7 mouse cellular contexts compared by ENCODE assay signal in genomic region chr7:45923762-45924428, GRCm38 (mm10). TPM values are rescaled to one million over a fixed set of nuclear protein-coding genes. Genes with fewer than 3 reads are reported as not detected.
DNase-seq lines count a peak whose midpoint lies in the region; ATAC-seq and TF ChIP-seq lines count a peak whose summit lies in the region.

TSS of gene Ccdc114 (plus strand) at chr7:45924072.

- no peak for TF ChIP-seq CTCF in small intestine, adult 2 months (IDR thresholded peaks at IDR 0.05; ENCODE audit: extremely low read depth, insufficient read length, insufficient replicate concordance, low read depth, low read length)

- H3K36me3 ChIP-seq in forebrain, embryonic 15.5 days: no peaks in the 10 kb centered on the region
- no peaks in the 10 kb centered on the region for H3K36me3 ChIP-seq in small intestine, adult 2 months (ENCODE audit: control insufficient read depth, insufficient read depth, low read length)

- H3K9ac ChIP-seq in forebrain, embryonic 15.5 days (replicated peaks): peak within 1 kb of the TSS; percentile 61

- peak within 1 kb of the TSS; percentile 66 for H3K4me2 ChIP-seq in forebrain, embryonic 15.5 days (replicated peaks)

- H3K4me1 ChIP-seq in brown adipose tissue, adult 24 weeks (ENCODE audit: control insufficient read depth, insufficient read depth, insufficient read length, low read length): 0 out of 2 replicates have a peak, but pooled peaks cover 3% of the 10 kb centered on the region
- peaks cover 21% of the 10 kb centered on the region for H3K4me1 ChIP-seq in forebrain, embryonic 15.5 days
- peaks cover 23% of the 10 kb centered on the region for H3K4me1 ChIP-seq in small intestine, adult 2 months (ENCODE audit: control insufficient read depth, insufficient read depth, insufficient read length, low read length)

- H3K27ac ChIP-seq in brown adipose tissue, adult 24 weeks (replicated peaks; ENCODE audit: low read depth, low read length): peak within 1 kb of the TSS; percentile 94
- H3K27ac ChIP-seq in forebrain, embryonic 15.5 days (replicated peaks): peak within 1 kb of the TSS; percentile 89
- H3K27ac ChIP-seq in small intestine, adult 2 months (ENCODE audit: insufficient read depth, low read depth, low read length): peak within 1 kb of the TSS; percentile 84

- WGBS in forebrain, embryonic 15.5 days: 6% methylated on average over 24 of the region's 24 CpGs
- 7% methylated on average over 24 of the region's 24 CpGs for WGBS in small intestine, adult 2 months

- H3K27me3 ChIP-seq in forebrain, embryonic 15.5 days: peaks cover 3% of the 10 kb centered on the region; the same call in 1 of the 2 replicates
- H3K27me3 ChIP-seq in small intestine, adult 2 months (ENCODE audit: control insufficient read depth, insufficient read depth, low read length): no peaks in the 10 kb centered on the region

- H3K4me3 ChIP-seq in brown adipose tissue, adult 24 weeks (ENCODE audit: insufficient read depth, low read depth, low read length): peak within 1 kb of the TSS; percentile 73
- H3K4me3 ChIP-seq in forebrain, embryonic 15.5 days: peak within 1 kb of the TSS; percentile 54
- peak within 1 kb of the TSS; percentile 61 for H3K4me3 ChIP-seq in small intestine, adult 2 months (ENCODE audit: low read depth, low read length)

- ATAC-seq in forebrain, embryonic 15.5 days (replicated peaks): peak; percentile 29
- peak; percentile 34 to 36 for ATAC-seq in hematopoietic stem cell, adult 5-6 weeks (replicated peaks in 1 of 2; ENCODE audit: insufficient read depth in 1 of 2, low FRiP score in 2 of 2, low TSS enrichment in 1 of 2, low read depth in 1 of 2, poor library complexity in 2 of 2, severe bottlenecking in 2 of 2)
- ATAC-seq in megakaryocyte progenitor cell, adult 5-6 weeks (replicated peaks; ENCODE audit: poor library complexity): peak; percentile 22

- peak; percentile 71 for TF ChIP-seq POLR2A in small intestine, adult 2 months (IDR thresholded peaks at IDR 0.05; ENCODE audit: low read depth, low read length)

- DNase-seq in ZHBTc4 (ENCODE audit: low read depth, low spot score): peak; percentile 87
- peak; percentile 46 to 59 for DNase-seq in layer of hippocampus, postnatal 10 days (ENCODE audit: low spot score in 2 of 2)

- H3K9me3 ChIP-seq in forebrain, embryonic 15.5 days: no peaks in the 10 kb centered on the region

RNA-seq across cellular contexts. Expression of gene Ccdc114, which starts in this region (rescaled TPM):
- polyA plus RNA-seq in brown adipose tissue, adult 24 weeks (2012; ENCODE audit: insufficient read depth, insufficient read length, missing spikeins): 1.2 and 1.7 TPM in 2 replicates
- 2.5 and 4.9 TPM in 2 replicates for polyA plus RNA-seq in forebrain, embryonic 15.5 days (2015; fragmentation: Nextera tagmentation; extraction: Ambion mirVana)
- 3.2 and 6.8 TPM in 2 replicates for total RNA-seq in hematopoietic stem cell, adult 5-6 weeks (2017)
- total RNA-seq in layer of hippocampus, postnatal 10 days (2021): 1 to 10 TPM; 4.2 to 5.3 TPM
- 0.99 and 2.0 TPM in 2 replicates for total RNA-seq in megakaryocyte progenitor cell, adult 5-6 weeks (2015)
- 2.6 and 3.3 TPM in 2 replicates for total RNA-seq in megakaryocyte progenitor cell, adult 5-6 weeks (2017)
- polyA plus RNA-seq in small intestine, adult 2 months (2012; rRNA removed): 8.0 and 8.9 TPM in 2 replicates

Comparison
In these comparisons a context has a peak if more than half of its experiments do, and no peak if none do; other contexts are left out.
1. Peak in every context shown above with its lines: DNase-seq, ATAC-seq, H3K4me3 ChIP-seq and H3K27ac ChIP-seq.